Mouse (Mus musculus) urinary bladder, postnatal 4 days (tissue): ENCODE data around the gene Bcat2.

Experiments used
- DNase-seq, 2 experiments: peaks; one replicate each; pipeline ENCODE4 v3.0.0; 2021 to 2022; ENCODE audit warnings: low spot score in 2 of 2

Gene Bcat2

DNA sequence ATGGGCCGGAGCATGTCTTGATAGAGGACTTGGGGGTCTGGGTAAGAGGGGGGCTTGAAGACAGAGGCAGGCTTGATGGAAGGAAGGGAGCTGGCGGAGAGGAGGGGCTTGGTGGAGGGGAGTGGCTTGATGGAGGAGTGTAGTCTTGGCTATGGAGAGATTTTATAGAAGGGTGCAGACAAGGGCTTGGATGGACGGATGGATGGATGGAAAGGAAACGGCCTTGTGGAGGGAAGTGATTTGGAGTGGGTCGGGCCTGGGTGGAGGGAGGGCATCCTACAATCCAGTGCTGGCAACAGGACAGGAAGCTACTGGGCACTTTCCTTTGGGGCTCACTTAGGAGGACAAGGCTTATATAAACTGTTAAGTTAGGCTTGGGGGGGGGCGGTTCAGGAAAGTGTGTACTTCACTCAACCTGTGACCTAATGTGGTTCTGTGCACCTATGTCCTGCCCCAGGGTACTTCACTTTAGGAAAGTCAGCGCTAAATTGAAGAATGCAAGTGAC lies 56.7 kb downstream of the Bcat2 start:
- DNase-seq: no peak

DNA sequence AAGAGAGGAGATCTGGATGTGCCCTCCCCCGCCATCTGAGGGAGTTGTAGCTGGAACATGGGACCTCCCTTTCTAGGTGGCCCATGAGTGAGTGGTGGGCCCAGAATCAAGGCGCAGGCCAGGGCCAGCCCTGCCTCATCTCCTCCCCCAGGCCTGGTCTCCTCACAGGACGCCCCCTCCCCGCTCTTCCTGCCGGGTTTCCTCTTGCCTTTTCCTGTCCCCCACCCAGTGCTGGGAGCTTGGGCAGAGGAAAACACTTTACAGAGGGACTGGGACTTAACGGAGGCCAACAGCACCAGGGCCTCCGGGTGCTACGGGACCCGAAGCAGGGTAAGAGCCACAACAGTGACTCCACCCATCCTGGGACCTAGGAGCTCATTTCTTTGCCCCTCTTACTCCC lies 57.3 kb downstream of the Bcat2 start, which contains the start of gene Rasip1:
TSS of gene Rasip1 (plus strand) at position 228 of the 400 bp plus-strand sequence.
- no peak for DNase-seq

DNA sequence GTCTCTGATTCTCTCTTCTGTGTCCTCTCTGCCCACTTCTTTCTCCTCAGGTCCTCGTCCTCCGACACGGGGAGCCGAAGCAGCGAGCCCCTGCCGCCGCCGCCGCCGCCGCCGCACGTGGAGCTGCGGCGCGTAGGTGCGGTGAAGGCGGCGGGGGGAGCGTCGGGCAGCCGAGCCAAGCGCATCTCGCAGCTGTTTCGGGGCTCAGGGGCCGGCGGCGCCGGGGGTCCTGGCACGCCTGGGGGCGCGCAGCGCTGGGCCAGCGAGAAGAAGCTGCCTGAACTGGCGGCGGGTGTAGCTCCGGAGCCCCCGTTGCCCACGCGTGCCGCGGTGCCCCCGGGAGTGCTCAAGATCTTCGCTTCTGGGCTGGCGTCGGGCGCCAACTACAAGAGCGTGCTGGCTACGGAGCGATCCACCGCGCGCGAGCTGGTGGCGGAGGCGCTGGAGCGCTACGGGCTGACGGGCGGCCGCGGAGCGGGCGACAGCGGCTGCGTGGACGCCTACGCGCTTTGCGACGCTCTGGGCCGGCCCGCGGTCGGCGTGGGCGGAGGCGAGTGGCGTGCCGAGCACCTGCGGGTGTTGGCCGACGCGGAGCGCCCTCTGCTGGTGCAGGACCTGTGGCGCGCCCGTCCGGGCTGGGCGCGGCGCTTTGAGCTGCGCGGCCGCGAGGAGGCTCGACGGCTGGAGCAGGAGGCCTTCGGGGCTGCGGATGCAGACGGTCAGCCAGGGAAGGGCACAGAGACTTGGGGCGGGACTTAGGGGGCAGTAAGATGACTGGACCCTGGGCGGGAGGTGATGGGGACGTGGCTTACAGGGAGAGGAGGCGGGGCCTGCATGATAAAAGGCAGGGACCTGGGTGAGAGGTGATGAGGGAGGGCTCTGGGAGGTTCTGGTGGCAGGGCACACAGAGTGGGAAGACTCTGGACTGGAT lies 58.7 kb downstream of the Bcat2 start:
- DNase-seq: peak; percentile 85 to 90

DNA sequence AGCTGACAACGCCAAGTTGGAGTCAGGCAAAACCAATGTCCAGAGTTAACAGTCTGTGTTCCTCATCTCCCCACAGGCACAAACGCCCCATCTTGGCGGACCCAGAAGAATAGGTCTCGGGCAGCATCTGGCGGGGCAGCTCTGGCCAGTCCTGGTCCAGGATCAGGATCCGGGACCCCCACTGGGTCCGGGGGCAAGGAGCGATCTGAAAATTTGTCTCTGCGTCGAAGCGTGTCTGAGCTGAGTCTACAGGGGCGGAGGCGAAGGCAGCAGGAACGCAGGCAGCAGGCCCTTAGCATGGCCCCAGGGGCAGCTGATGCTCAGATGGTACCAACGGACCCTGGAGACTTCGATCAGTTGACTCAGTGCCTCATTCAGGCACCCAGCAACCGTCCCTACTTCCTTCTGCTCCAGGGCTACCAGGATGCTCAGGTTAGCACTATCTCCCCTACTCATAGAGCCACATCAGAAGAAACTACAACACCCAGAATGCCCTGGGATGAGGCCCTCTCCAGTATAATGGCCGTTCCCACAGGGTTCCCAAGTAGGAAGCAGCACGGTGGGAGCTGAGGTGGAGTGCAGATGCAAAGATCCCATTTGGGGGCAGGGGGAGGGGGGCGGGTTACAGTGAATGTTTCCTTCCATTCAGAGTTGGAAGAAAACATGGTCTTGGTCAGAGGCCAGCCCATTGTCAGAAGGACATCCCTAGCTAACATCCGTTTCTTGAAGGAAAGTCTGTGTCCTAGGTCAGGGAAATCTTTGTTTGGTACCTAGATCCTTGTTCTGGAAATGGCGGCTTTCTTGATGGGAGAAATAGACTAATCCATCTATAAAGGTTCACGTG lies 60.3 kb downstream of the Bcat2 start:
- no peak for DNase-seq

GRCm38 (mm10) chr7:45632499-45632898 lies 62.5 kb downstream of the Bcat2 start:
- peak in 1 of 2 experiments; percentile 51 for DNase-seq

- no peak for DNase-seq
Observed at GRCm38 (mm10) chr7:45634946-45635681, 65.2 kb downstream of the Bcat2 start.

DNA sequence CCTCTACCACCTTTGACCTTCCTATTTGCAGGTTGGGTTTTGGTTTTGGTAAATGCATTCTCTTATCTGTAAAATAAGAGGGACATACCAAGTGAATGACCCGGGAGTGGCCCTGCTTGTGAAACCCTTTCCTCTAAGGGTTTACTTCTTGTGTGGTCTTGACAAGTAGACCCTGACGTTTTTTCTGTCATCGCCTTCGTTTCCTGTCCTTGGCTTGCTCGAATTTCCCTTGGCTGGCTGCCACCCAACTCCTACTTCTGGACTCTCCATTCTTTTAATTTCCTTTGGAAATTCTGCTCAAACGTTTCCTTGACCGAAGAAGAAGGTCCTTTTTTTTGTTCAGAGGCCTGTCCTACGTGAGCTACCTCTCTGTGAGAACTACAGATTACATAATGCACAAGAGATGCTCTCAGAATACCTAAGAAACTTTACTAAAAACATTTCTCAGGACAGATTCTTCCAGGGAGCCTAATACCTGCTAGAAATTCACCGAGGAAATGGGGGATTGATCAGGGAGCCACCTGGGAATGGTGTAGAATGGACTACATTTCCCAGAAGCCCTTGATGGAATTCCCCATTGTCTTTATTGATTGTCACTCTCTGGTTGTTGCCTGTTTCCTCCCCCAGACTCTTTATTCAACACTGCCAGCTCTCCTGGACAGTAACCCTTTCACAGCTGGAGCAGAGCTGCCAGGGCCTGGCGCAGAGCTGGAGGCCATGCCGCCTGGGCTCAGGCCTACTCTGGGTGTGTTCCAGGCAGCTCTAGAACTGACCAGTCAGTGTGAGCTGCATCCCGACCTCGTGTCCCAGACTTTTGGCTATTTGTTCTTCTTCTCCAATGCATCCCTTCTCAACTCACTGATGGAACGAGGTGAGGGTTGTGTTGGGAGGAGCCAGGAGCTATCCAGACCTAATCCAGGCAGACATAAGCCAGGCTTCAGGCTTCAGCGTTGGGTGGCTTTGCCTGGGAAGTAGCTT lies 66.0 kb downstream of the Bcat2 start:
- DNase-seq: no peak

- no peak for DNase-seq
Observed at GRCm38 (mm10) chr7:45637710-45638109, 67.8 kb downstream of the Bcat2 start.

DNA sequence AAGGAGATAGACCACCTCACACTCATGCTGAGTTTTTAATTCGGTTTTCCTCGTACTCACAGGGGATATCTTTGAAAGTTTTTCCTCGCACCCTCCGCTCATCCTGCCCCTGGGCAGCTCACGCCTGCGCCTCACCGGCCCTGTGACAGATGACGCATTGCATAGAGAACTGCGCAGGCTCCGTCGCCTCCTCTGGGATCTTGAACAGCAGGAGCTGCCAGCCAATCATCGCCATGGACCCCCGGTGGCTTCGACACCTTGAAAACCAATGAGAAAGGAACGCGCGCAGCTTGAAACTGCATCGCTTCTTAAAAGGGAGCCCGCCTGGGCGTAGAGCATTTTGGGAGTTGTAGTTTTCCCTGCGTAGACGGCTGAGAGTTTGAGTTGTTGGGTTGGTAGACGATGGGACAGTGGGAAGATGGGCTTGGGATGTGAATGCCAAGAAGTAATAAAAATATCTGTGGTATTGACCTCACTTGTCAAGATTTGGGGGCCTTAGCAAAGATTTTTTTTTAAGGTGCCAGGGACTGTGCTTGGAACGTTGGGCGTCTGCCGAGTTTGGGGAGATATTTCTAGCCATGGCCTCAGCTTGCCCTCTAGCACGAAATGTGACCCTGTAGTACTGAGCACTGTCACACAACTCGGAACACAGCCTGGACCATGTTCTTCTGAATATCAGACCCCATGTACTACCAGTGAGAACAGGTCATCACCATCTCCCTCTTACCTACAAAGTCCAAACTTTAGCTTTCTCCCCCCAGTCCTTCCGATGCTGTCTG lies 68.9 kb downstream of the Bcat2 start:
- peak; percentile 91 to 94 for DNase-seq
